In genomic region chrX:20663444-20663790, GRCm38 (mm10) we compare ENCODE assay signal across 8 mouse cellular contexts. TPM values are rescaled to one million over a fixed set of nuclear protein-coding genes. Genes with fewer than 3 reads are reported as not detected.
DNase-seq lines count a peak whose midpoint lies in the region; ATAC-seq and TF ChIP-seq lines count a peak whose summit lies in the region.

No protein-coding gene starts in this region.

- 0 out of 2 replicates have a peak, but pooled peaks cover 6% of the 10 kb centered on the region for H3K4me1 ChIP-seq in forebrain, postnatal 0 days (ENCODE audit: insufficient read depth)
- peaks cover 2% of the 10 kb centered on the region for H3K4me1 ChIP-seq in limb, embryonic 14.5 days (ENCODE audit: control insufficient read depth, insufficient read depth, low read length)
- peaks cover 7% of the 10 kb centered on the region; the same call in 1 of the 2 replicates for H3K4me1 ChIP-seq in neural tube, embryonic 14.5 days (ENCODE audit: control insufficient read depth, insufficient read depth, low read length)

- peak; percentile 7 to 22 for DNase-seq in layer of hippocampus, postnatal 14 days (ENCODE audit: low spot score in 2 of 2)
- DNase-seq in layer of hippocampus, postnatal 36 days, result no peak
- DNase-seq in brain, adult 2 months (ENCODE audit: low read depth, low spot score), result peak; percentile 48
- no peak for DNase-seq in forebrain, postnatal 0 days
- no peak for DNase-seq in limb, embryonic 14.5 days (ENCODE audit: low spot score)
- no peak for DNase-seq in right cerebral cortex, postnatal 36 days (ENCODE audit: low spot score in 2 of 2)

- no peaks in the 10 kb centered on the region for H3K9me3 ChIP-seq in forebrain, postnatal 0 days (ENCODE audit: low read length)
- no peaks in the 10 kb centered on the region for H3K9me3 ChIP-seq in limb, embryonic 14.5 days (ENCODE audit: control insufficient read depth, low read length)
- H3K9me3 ChIP-seq in neural tube, embryonic 14.5 days (ENCODE audit: control insufficient read depth, low read length), result no peaks in the 10 kb centered on the region

- peak; percentile 2; the same call in 1 of the 2 replicates for ATAC-seq in forebrain, postnatal 0 days
- ATAC-seq in limb, embryonic 14.5 days (ENCODE audit: low FRiP score, low read depth), result no peak
- ATAC-seq in neural tube, embryonic 14.5 days (ENCODE audit: low read depth), result peak; percentile 5
- no peak for ATAC-seq in monocyte, adult 5-6 weeks (replicated peaks; ENCODE audit: insufficient number of reproducible peaks, low FRiP score, low TSS enrichment, poor library complexity, severe bottlenecking)

- H3K27ac ChIP-seq in forebrain, postnatal 0 days (ENCODE audit: low read depth, low read length), result peak overlapping the region; percentile 94
- H3K27ac ChIP-seq in limb, embryonic 14.5 days (replicated peaks; ENCODE audit: low read depth, low read length), result no peak overlapping the region
- peak overlapping the region; percentile 88 for H3K27ac ChIP-seq in neural tube, embryonic 14.5 days (ENCODE audit: low read depth, low read length)

- H3K4me2 ChIP-seq in forebrain, postnatal 0 days (ENCODE audit: low read depth), result peak overlapping the region; percentile 53
- H3K4me2 ChIP-seq in limb, embryonic 14.5 days (replicated peaks; ENCODE audit: low read depth, low read length, severe bottlenecking), result peak overlapping the region; percentile 44
- peak overlapping the region; percentile 54 for H3K4me2 ChIP-seq in neural tube, embryonic 14.5 days (ENCODE audit: low read depth, low read length)

- TF ChIP-seq POLR2A in limb, embryonic 14.5 days (IDR thresholded peaks at IDR 0.05; ENCODE audit: borderline replicate concordance, extremely low read depth, insufficient read depth, insufficient read length), result no peak

- H3K27me3 ChIP-seq in forebrain, postnatal 0 days (ENCODE audit: insufficient read depth, low read length), result no peaks in the 10 kb centered on the region
- H3K27me3 ChIP-seq in limb, embryonic 14.5 days (ENCODE audit: control insufficient read depth, insufficient read depth, low read length), result no peaks in the 10 kb centered on the region
- H3K27me3 ChIP-seq in neural tube, embryonic 14.5 days (ENCODE audit: control insufficient read depth, insufficient read depth, low read length), result no peaks in the 10 kb centered on the region

- peak overlapping the region; percentile 79 for H3K9ac ChIP-seq in forebrain, postnatal 0 days
- peak overlapping the region; percentile 65 for H3K9ac ChIP-seq in limb, embryonic 14.5 days (ENCODE audit: low read depth, low read length, severe bottlenecking)
- H3K9ac ChIP-seq in neural tube, embryonic 14.5 days (replicated peaks; ENCODE audit: low read depth, low read length), result peak overlapping the region; percentile 66

- 24% methylated on average over 9 of the region's 9 CpGs for WGBS in forebrain, postnatal 0 days
- WGBS in limb, embryonic 14.5 days, result 15% methylated on average over 9 of the region's 9 CpGs
- 21% methylated on average over 9 of the region's 9 CpGs for WGBS in neural tube, embryonic 14.5 days

- H3K4me3 ChIP-seq in forebrain, postnatal 0 days (ENCODE audit: low read depth, low read length), result peak overlapping the region; percentile 60
- H3K4me3 ChIP-seq in limb, embryonic 14.5 days (replicated peaks; ENCODE audit: low read length), result peak overlapping the region; percentile 55
- peak overlapping the region; percentile 52 for H3K4me3 ChIP-seq in neural tube, embryonic 14.5 days (ENCODE audit: low read depth, low read length)

- TF ChIP-seq CTCF in forebrain, postnatal 0 days (IDR thresholded peaks at IDR 0.05; ENCODE audit: low read depth), result no peak

- peaks cover 2% of the 10 kb centered on the region; the same call in 1 of the 2 replicates for H3K36me3 ChIP-seq in forebrain, postnatal 0 days (ENCODE audit: insufficient read depth)
- peaks cover 12% of the 10 kb centered on the region for H3K36me3 ChIP-seq in limb, embryonic 14.5 days (ENCODE audit: control insufficient read depth, insufficient read depth, low read length)
- H3K36me3 ChIP-seq in neural tube, embryonic 14.5 days (ENCODE audit: control insufficient read depth, insufficient read depth, low read length), result 0 out of 2 replicates have a peak, but pooled peaks cover 2% of the 10 kb centered on the region

RNA-seq across cellular contexts. Expression of gene Uba1, which starts 5.3 kb away (rescaled TPM):
- total RNA-seq in layer of hippocampus, postnatal 14 days (2021), result 100 to 1,000 TPM; 380 to 412 TPM
- total RNA-seq in layer of hippocampus, postnatal 36 days (2021), result 100 to 1,000 TPM; 373 to 384 TPM
- total RNA-seq in forebrain, postnatal 0 days (2014; rRNA removed), result 489 and 559 TPM in 2 replicates
- 278 and 300 TPM in 2 replicates for polyA plus RNA-seq in forebrain, postnatal 0 days (2015; fragmentation: Nextera tagmentation; extraction: Ambion mirVana)
- 246 and 331 TPM in 2 replicates for polyA plus RNA-seq in limb, embryonic 14.5 days (2012; rRNA removed)
- 181 and 183 TPM in 2 replicates for polyA plus RNA-seq in limb, embryonic 14.5 days (2014; fragmentation: Nextera tagmentation; extraction: Ambion mirVana)
- 318 and 392 TPM in 2 replicates for polyA plus RNA-seq in neural tube, embryonic 14.5 days (2014; fragmentation: Nextera tagmentation; extraction: Ambion mirVana)
- 137 to 173 TPM (median 147 TPM) in 3 replicates for total RNA-seq in monocyte, adult 5-6 weeks (2017)

RNA-seq across cellular contexts. Expression of gene Cdk16, which starts 24.3 kb away (rescaled TPM):
- total RNA-seq in layer of hippocampus, postnatal 14 days (2021), result 100 to 1,000 TPM; 292 to 294 TPM
- total RNA-seq in layer of hippocampus, postnatal 36 days (2021), result 100 to 1,000 TPM; 224 to 227 TPM
- total RNA-seq in forebrain, postnatal 0 days (2014; rRNA removed), result 160 and 194 TPM in 2 replicates
- 149 and 160 TPM in 2 replicates for polyA plus RNA-seq in forebrain, postnatal 0 days (2015; fragmentation: Nextera tagmentation; extraction: Ambion mirVana)
- 256 and 298 TPM in 2 replicates for polyA plus RNA-seq in limb, embryonic 14.5 days (2012; rRNA removed)
- polyA plus RNA-seq in limb, embryonic 14.5 days (2014; fragmentation: Nextera tagmentation; extraction: Ambion mirVana), result 102 and 109 TPM in 2 replicates
- polyA plus RNA-seq in neural tube, embryonic 14.5 days (2014; fragmentation: Nextera tagmentation; extraction: Ambion mirVana), result 117 and 120 TPM in 2 replicates
- total RNA-seq in monocyte, adult 5-6 weeks (2017), result 19.4 to 50.3 TPM (median 29.2 TPM) in 3 replicates

RNA-seq across cellular contexts. Expression of gene Usp11, which starts 40.3 kb away (rescaled TPM):
- 10 to 100 TPM; 81.9 to 82.7 TPM for total RNA-seq in layer of hippocampus, postnatal 14 days (2021)
- total RNA-seq in layer of hippocampus, postnatal 36 days (2021), result 100 to 1,000 TPM; 111 to 113 TPM
- total RNA-seq in forebrain, postnatal 0 days (2014; rRNA removed), result 73.7 and 101 TPM in 2 replicates
- 47.6 and 63.8 TPM in 2 replicates for polyA plus RNA-seq in forebrain, postnatal 0 days (2015; fragmentation: Nextera tagmentation; extraction: Ambion mirVana)
- polyA plus RNA-seq in limb, embryonic 14.5 days (2012; rRNA removed), result 78.3 and 87.0 TPM in 2 replicates
- polyA plus RNA-seq in limb, embryonic 14.5 days (2014; fragmentation: Nextera tagmentation; extraction: Ambion mirVana), result 43.5 and 49.7 TPM in 2 replicates
- 85.9 and 93.5 TPM in 2 replicates for polyA plus RNA-seq in neural tube, embryonic 14.5 days (2014; fragmentation: Nextera tagmentation; extraction: Ambion mirVana)
- 4.3 to 12.9 TPM (median 5.1 TPM) in 3 replicates for total RNA-seq in monocyte, adult 5-6 weeks (2017)

RNA-seq across cellular contexts. Expression of gene Ndufb11, which starts 46.0 kb away (rescaled TPM):
- total RNA-seq in layer of hippocampus, postnatal 14 days (2021), result 100 to 1,000 TPM; 169 to 189 TPM
- 100 to 1,000 TPM; 150 to 162 TPM for total RNA-seq in layer of hippocampus, postnatal 36 days (2021)
- 104 and 146 TPM in 2 replicates for total RNA-seq in forebrain, postnatal 0 days (2014; rRNA removed)
- 263 and 328 TPM in 2 replicates for polyA plus RNA-seq in forebrain, postnatal 0 days (2015; fragmentation: Nextera tagmentation; extraction: Ambion mirVana)
- 133 and 173 TPM in 2 replicates for polyA plus RNA-seq in limb, embryonic 14.5 days (2012; rRNA removed)
- 249 and 262 TPM in 2 replicates for polyA plus RNA-seq in limb, embryonic 14.5 days (2014; fragmentation: Nextera tagmentation; extraction: Ambion mirVana)
- 248 TPM in 2 replicates for polyA plus RNA-seq in neural tube, embryonic 14.5 days (2014; fragmentation: Nextera tagmentation; extraction: Ambion mirVana)
- 61.7 to 101 TPM (median 97.4 TPM) in 3 replicates for total RNA-seq in monocyte, adult 5-6 weeks (2017)

RNA-seq across cellular contexts. Expression of gene Rbm10, which starts 46.1 kb away (rescaled TPM):
- 10 to 100 TPM; 38.5 to 41.7 TPM for total RNA-seq in layer of hippocampus, postnatal 14 days (2021)
- total RNA-seq in layer of hippocampus, postnatal 36 days (2021), result 10 to 100 TPM; 51.1 to 53.9 TPM
- 48.9 and 53.9 TPM in 2 replicates for total RNA-seq in forebrain, postnatal 0 days (2014; rRNA removed)
- polyA plus RNA-seq in forebrain, postnatal 0 days (2015; fragmentation: Nextera tagmentation; extraction: Ambion mirVana), result 30.6 and 32.3 TPM in 2 replicates
- polyA plus RNA-seq in limb, embryonic 14.5 days (2012; rRNA removed), result 73.6 and 86.5 TPM in 2 replicates
- polyA plus RNA-seq in limb, embryonic 14.5 days (2014; fragmentation: Nextera tagmentation; extraction: Ambion mirVana), result 51.7 and 56.8 TPM in 2 replicates
- polyA plus RNA-seq in neural tube, embryonic 14.5 days (2014; fragmentation: Nextera tagmentation; extraction: Ambion mirVana), result 41.5 and 42.6 TPM in 2 replicates
- 29.0 to 47.9 TPM (median 33.5 TPM) in 3 replicates for total RNA-seq in monocyte, adult 5-6 weeks (2017)

Comparison
In these comparisons a context has a peak if more than half of its experiments do, and no peak if none do; other contexts are left out.
1. DNase-seq: peak in layer of hippocampus, postnatal 14 days (2 of 2) and brain, adult 2 months (single experiment); none in layer of hippocampus, postnatal 36 days (0 of 2), forebrain, postnatal 0 days (single experiment), limb, embryonic 14.5 days (single experiment) and right cerebral cortex, postnatal 36 days (0 of 2).
2. ATAC-seq: peak in forebrain, postnatal 0 days (single experiment) and neural tube, embryonic 14.5 days (single experiment); none in limb, embryonic 14.5 days (single experiment) and monocyte, adult 5-6 weeks (single experiment).
3. Peak in every context shown above with its lines, with median percentiles within 50 percentile points of each other: H3K4me2 ChIP-seq, H3K4me3 ChIP-seq and H3K9ac ChIP-seq.